Mouse (Mus musculus): ENCODE measurements around the gene Cdc45.

The Cdc45 gene

GRCm38 (mm10) chr16:18788627-18789406 lies 23.0 kb downstream of the Cdc45 start:
- no peak for DNase-seq (ENCODE audit: low spot score)

GRCm38 (mm10) chr16:18786652-18787051 lies 25.1 kb downstream of the Cdc45 start:
- DNase-seq (ENCODE audit: low spot score), result no peak

GRCm38 (mm10) chr16:18785485-18785884 lies 26.3 kb downstream of the Cdc45 start:
- DNase-seq (ENCODE audit: low spot score), result peak; percentile 14

- no peak for DNase-seq (ENCODE audit: low spot score)
These were observed 26.8 kb downstream of the Cdc45 start for GRCm38 (mm10) chr16:18785025-18785424.

GRCm38 (mm10) chr16:18781810-18782209 lies 30.0 kb downstream of the Cdc45 start:
- no peak for DNase-seq (ENCODE audit: low spot score)

- no peak for DNase-seq (ENCODE audit: low spot score)
These were observed 33.3 kb downstream of the Cdc45 start for GRCm38 (mm10) chr16:18778461-18778860.

- DNase-seq (ENCODE audit: low spot score), result no peak
These were observed 34.4 kb downstream of the Cdc45 start for GRCm38 (mm10) chr16:18777101-18778080.

- DNase-seq (ENCODE audit: low spot score), result no peak
These were observed 35.2 kb downstream of the Cdc45 start, which contains the start of gene Cldn5 for GRCm38 (mm10) chr16:18776556-18777100. Gene Cldn5, plus strand, starts transcription at chr16:18776847.

- DNase-seq (ENCODE audit: low spot score), result no peak
These were observed 35.9 kb downstream of the Cdc45 start for GRCm38 (mm10) chr16:18775621-18776555.

- DNase-seq (ENCODE audit: low spot score), result no peak
These were observed 37.9 kb downstream of the Cdc45 start for GRCm38 (mm10) chr16:18773936-18774335.

GRCm38 (mm10) chr16:18769501-18769900 lies 42.3 kb downstream of the Cdc45 start:
- no peak for DNase-seq (ENCODE audit: low spot score)

- no peak for DNase-seq (ENCODE audit: low spot score)
These were observed 45.4 kb downstream of the Cdc45 start for GRCm38 (mm10) chr16:18766390-18766789.

- DNase-seq (ENCODE audit: low spot score), result no peak
These were observed 48.8 kb downstream of the Cdc45 start for GRCm38 (mm10) chr16:18762960-18763359.

GRCm38 (mm10) chr16:18761734-18762133 lies 50.1 kb downstream of the Cdc45 start:
- no peak for DNase-seq (ENCODE audit: low spot score)

GRCm38 (mm10) chr16:18751885-18752499 lies 59.8 kb downstream of the Cdc45 start:
- DNase-seq (ENCODE audit: low spot score), result no peak

- DNase-seq (ENCODE audit: low spot score), result no peak
These were observed 60.7 kb downstream of the Cdc45 start for GRCm38 (mm10) chr16:18751101-18751500.

GRCm38 (mm10) chr16:18746268-18747122 lies 65.3 kb downstream of the Cdc45 start:
- no peak for DNase-seq (ENCODE audit: low spot score)

- DNase-seq (ENCODE audit: low spot score), result no peak
These were observed 73.5 kb downstream of the Cdc45 start for GRCm38 (mm10) chr16:18738303-18738702.

GRCm38 (mm10) chr16:18733100-18733956 lies 78.5 kb downstream of the Cdc45 start:
- no peak for DNase-seq (ENCODE audit: low spot score)

Measured in spleen, adult 12 weeks (tissue).